Mouse (Mus musculus) lung, adult 2 months (tissue): ENCODE data around the gene Gm49388. TPM values are rescaled to one million over a fixed set of nuclear protein-coding genes. Genes with fewer than 3 reads are reported as not detected.
A peak's percentile ranks its signal among the peaks of the same experiment; 100 is the strongest.
"Not testable (repeated sequence)": the region's sequence is repeated elsewhere in the genome, so short reads cannot be mapped to it uniquely, and the experiment has no call there.

Source experiments
- DNase-seq: peaks from one replicate; pipeline ENCODE4 v3.0.0; 2022
- H3K4me1 ChIP-seq: fragments of 200-500 bp; 2 replicates; pipeline ENCODE4 v1.6.1; 2011; ENCODE audit warnings: low read length; ENCODE audit not compliant: control insufficient read depth, insufficient read depth
- H3K4me3 ChIP-seq: fragments of 200-500 bp; replicated peaks from 2 replicates; pipeline ENCODE3; 2011; ENCODE audit warnings: low read depth, mild to moderate bottlenecking, control low read depth, low read length; ENCODE audit errors: extremely low read depth
- CTCF ChIP-seq: fragments of 200-500 bp; IDR thresholded peaks from 2 replicates; pipeline ENCODE4 v1.5.1; 2011; ENCODE audit warnings: mild to moderate bottlenecking, low read length, control low read depth; ENCODE audit not compliant: insufficient read depth
- POLR2A ChIP-seq: fragments of 200-500 bp; IDR thresholded peaks from 2 replicates; pipeline ENCODE4 v1.6.1; 2011; ENCODE audit warnings: low read depth, mild to moderate bottlenecking, control low read depth, low read length, borderline replicate concordance; ENCODE audit errors: extremely low read depth
- WGBS: fragments of 180-500 bp; shearing (Covaris S2); methylation state at CpG from one replicate; pipeline ENCODE4 v1.1.7; 2018; 5-methylcytosine and 5-hydroxymethylcytosine counted together
- polyA plus RNA-seq: library from polyadenylated mRNA; depleted of rRNA; stranded (reverse); fragments of >200 nt; gene quantifications from 2 replicates; pipeline ENCODE4 v1.2.3, GENCODE M21; 2012; rRNA removed

Gene Gm49388
- polyA plus RNA-seq, 1 experiment: not detected

DNA sequence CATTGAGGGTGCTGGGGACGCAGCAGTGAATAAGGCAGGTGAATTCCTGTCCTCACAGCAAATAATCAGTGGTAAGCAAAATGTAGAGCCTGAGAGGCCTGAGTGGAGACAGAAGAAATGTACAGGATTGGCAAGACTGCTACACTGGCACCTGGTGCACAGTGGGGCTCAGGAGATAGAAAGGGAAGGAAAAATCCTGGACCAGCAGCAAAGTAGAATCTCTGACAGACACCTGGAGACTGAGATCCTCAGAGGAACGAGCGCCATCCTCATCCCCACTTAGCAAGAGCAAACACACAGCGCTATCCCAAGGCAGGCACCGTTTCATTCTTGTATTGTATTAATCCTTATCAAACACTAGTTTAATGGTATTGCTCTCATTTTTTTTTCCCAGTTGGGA lies 52.1 kb downstream of the Gm49388 start:
- no peak overlapping the region for H3K4me3 ChIP-seq
- peaks cover 6% of the 10 kb centered on the region for H3K4me1 ChIP-seq
- WGBS: 83% methylated on average over 5 of the region's 5 CpGs
- no peak for DNase-seq
- no peak for TF ChIP-seq CTCF
- TF ChIP-seq POLR2A: no peak

DNA sequence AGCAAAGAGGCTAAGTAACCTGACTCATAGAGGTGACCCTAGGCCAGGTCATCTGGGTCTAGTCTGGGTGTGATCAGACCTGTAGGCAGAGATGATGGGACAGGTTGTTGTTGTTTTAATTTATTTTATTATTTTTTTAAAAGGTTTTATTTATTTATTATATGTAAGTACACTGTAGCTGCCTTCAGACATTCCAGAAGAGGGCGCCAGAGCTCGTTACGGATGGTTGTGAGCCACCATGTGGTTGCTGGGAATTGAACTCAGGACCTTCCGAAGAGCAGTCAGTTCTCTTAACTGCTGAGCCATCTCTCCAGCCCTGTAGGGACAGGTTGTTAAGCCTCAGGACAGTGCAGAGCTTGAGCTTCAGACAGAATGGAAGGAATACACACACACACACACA lies 52.5 kb downstream of the Gm49388 start:
- 69% methylated on average over 4 of the region's 4 CpGs for WGBS
- not testable (repeated sequence) for H3K4me3 ChIP-seq, H3K4me1 ChIP-seq, DNase-seq

GRCm38 (mm10) chr7:127840031-127840430 lies 54.6 kb downstream of the Gm49388 start:
- not testable (repeated sequence) for H3K4me1 ChIP-seq, H3K4me3 ChIP-seq, DNase-seq
- 76% methylated on average over 2 of the region's 2 CpGs for WGBS

DNA sequence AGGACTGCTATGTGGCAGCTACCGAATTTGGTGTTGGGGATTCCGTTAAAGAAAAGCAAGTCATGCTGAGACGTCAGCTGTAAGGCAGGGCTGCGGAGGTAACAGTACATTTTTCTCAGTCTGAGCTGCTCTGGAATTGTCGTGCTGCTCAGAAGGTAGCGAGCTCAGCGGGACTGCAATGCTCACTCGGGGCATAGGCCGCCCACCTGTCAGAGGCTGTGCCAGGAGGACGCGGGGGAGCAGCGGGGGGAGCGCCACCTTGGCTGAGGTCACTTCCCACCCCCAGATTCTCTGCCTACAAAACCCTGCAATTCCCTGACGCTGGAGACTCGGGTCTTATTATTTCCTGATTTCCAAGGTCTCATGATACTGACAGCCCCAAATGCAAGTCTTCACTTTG lies 55.5 kb downstream of the Gm49388 start:
- no peak for DNase-seq
- 3% methylated on average over 15 of the region's 15 CpGs for WGBS
- Histone ChIP-seq H3K4me3 (peak overlapping the region; percentile 73), H3K4me1 (peaks cover 6% of the 10 kb centered on the region)
- no peak; the same call in 1 of the 2 replicates for TF ChIP-seq POLR2A
- no peak for TF ChIP-seq CTCF

- TF ChIP-seq POLR2A (peak; percentile 72; the same call in 1 of the 2 replicates), CTCF (no peak)
- Histone ChIP-seq H3K4me3 (peak overlapping the region; percentile 97), H3K4me1 (peaks cover 6% of the 10 kb centered on the region)
- DNase-seq: peak; percentile 91
- WGBS: under 1% methylated on average over 46 of the region's 46 CpGs
Measured at GRCm38 (mm10) chr7:127841340-127842000, 56.1 kb downstream of the Gm49388 start.

DNA sequence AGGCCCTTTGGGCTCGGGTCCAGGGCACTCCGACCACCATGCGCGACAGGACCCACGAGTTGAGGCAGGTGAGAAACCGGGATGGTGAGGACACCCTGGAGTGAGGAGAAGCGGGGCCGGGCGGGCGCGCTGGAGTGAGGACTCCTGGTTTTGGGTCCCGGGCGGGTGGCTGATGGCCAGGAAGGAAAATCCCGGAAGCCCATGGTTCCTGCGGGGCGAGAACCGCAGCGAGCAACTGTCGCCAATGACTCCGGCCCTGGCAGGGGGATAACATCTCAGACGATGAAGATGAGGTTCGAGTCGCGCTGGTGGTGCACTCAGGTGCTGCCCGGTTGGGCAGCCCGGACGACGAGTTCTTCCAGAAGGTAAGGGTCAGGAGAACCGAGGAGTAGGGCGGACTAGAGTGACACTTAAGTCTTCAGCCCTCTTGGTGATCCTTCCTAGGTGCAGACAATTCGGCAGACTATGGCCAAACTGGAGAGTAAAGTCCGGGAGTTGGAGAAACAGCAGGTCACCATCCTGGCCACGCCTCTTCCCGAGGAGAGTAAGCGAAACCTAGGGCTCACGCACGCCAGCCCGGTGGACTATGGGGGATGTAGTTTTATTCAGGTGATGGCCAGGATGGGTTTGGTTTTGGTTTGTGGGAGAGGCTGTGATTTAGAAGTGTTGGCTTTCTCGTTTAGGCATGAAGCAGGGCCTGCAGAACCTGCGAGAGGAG lies 56.8 kb downstream of the Gm49388 start:
- H3K4me3 ChIP-seq: peak overlapping the region; percentile 97
- DNase-seq: peak; percentile 77
- WGBS: under 1% methylated on average over 40 of the region's 40 CpGs
- H3K4me1 ChIP-seq: peaks cover 6% of the 10 kb centered on the region
- TF ChIP-seq POLR2A (peak; percentile 90; the same call in 1 of the 2 replicates), CTCF (no peak)

- TF ChIP-seq POLR2A: no peak
- no peak for TF ChIP-seq CTCF
- WGBS: 51% methylated on average over 6 of the region's 6 CpGs
- Histone ChIP-seq H3K4me3 (no peak overlapping the region), H3K4me1 (peaks cover 5% of the 10 kb centered on the region)
- DNase-seq: no peak
Measured at GRCm38 (mm10) chr7:127849973-127850875, 64.8 kb downstream of the Gm49388 start.

DNA sequence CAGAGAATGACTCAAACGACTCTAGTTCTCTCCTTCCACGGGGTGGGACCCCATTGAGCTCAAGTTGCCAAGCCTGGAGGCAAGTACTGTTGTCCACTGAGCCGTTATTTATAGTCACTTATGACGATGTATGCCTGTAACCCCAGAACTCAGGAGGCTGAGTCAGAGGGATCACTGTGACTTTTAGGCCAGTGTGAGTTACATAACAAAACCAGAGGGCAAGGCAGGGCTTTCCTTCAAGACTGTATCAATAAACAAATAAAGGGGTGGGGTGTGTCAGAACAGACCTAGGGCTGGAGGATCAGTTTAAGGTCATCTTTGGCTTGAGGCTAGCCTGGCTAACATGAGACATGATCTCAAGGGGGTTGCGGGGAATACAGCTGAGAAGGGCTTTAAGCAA lies 65.5 kb downstream of the Gm49388 start:
- Histone ChIP-seq H3K4me3 (no peak overlapping the region), H3K4me1 (peaks cover 5% of the 10 kb centered on the region)
- no peak for TF ChIP-seq CTCF
- TF ChIP-seq POLR2A: no peak
- no peak for DNase-seq
- WGBS: 34% methylated on average over 5 of the region's 5 CpGs

Other genes starting within 250 kb of the Gm49388 start
- 1.7 and 4.2 TPM in 2 replicates for gene Tmem265, start 224.2 kb upstream of the Gm49388 start, polyA plus RNA-seq
- 54.9 and 70.9 TPM in 2 replicates for gene Phkg2, start 212.3 kb upstream of the Gm49388 start, polyA plus RNA-seq
- 14.0 and 16.5 TPM in 2 replicates for gene Ccdc189, start 197.0 kb upstream of the Gm49388 start, polyA plus RNA-seq
- 26.1 and 32.8 TPM in 2 replicates for gene Rnf40, start 196.8 kb upstream of the Gm49388 start, polyA plus RNA-seq
- 13.9 and 15.4 TPM in 2 replicates for gene Zfp629, start 169.8 kb upstream of the Gm49388 start, polyA plus RNA-seq
- 22.0 and 26.8 TPM in 2 replicates for gene Bcl7c, start 76.7 kb upstream of the Gm49388 start, polyA plus RNA-seq
- gene Ctf1, start 72.9 kb upstream of the Gm49388 start, polyA plus RNA-seq: 20.1 and 21.1 TPM in 2 replicates
- gene Ctf2, start 53.4 kb upstream of the Gm49388 start, polyA plus RNA-seq: not detected in 2 replicates
- gene Fbxl19, start 41.1 kb upstream of the Gm49388 start, polyA plus RNA-seq: 25.9 and 27.3 TPM in 2 replicates
- gene Orai3, start 15.8 kb upstream of the Gm49388 start, polyA plus RNA-seq: 39.1 and 45.6 TPM in 2 replicates
- gene Setd1a, start 8.9 kb upstream of the Gm49388 start, polyA plus RNA-seq: 10.8 and 15.6 TPM in 2 replicates
- 79.4 and 81.7 TPM in 2 replicates for gene Hsd3b7, start 15.0 kb downstream of the Gm49388 start, polyA plus RNA-seq
- gene Stx4a, start 38.7 kb downstream of the Gm49388 start, polyA plus RNA-seq: 63.5 and 77.9 TPM in 2 replicates
- 5.1 and 7.6 TPM in 2 replicates for gene Stx1b, start 38.9 kb downstream of the Gm49388 start, polyA plus RNA-seq
- gene Zfp646, start 90.6 kb downstream of the Gm49388 start, polyA plus RNA-seq: 22.0 and 23.4 TPM in 2 replicates
- 6.0 and 6.7 TPM in 2 replicates for gene Zfp668, start 91.2 kb downstream of the Gm49388 start, polyA plus RNA-seq
- gene Prss53, start 105.4 kb downstream of the Gm49388 start, polyA plus RNA-seq: 3.4 and 5.0 TPM in 2 replicates
- gene Gm21974, start 109.8 kb downstream of the Gm49388 start, polyA plus RNA-seq: not detected in 2 replicates
- gene Vkorc1, start 110.0 kb downstream of the Gm49388 start, polyA plus RNA-seq: 176 and 201 TPM in 2 replicates
- 72.7 and 94.7 TPM in 2 replicates for gene Bckdk, start 118.5 kb downstream of the Gm49388 start, polyA plus RNA-seq
- gene Kat8, start 126.9 kb downstream of the Gm49388 start, polyA plus RNA-seq: 10.4 and 12.5 TPM in 2 replicates
- gene Prss8, start 144.5 kb downstream of the Gm49388 start, polyA plus RNA-seq: 157 and 158 TPM in 2 replicates
- gene Prss36, start 161.1 kb downstream of the Gm49388 start, polyA plus RNA-seq: 14.6 and 17.5 TPM in 2 replicates
- gene Fus, start 181.8 kb downstream of the Gm49388 start, polyA plus RNA-seq: 221 and 299 TPM in 2 replicates
- gene Pycard, start 208.3 kb downstream of the Gm49388 start, polyA plus RNA-seq: 28.0 and 66.7 TPM in 2 replicates
- 5.1 and 15.4 TPM in 2 replicates for gene Trim72, start 218.3 kb downstream of the Gm49388 start, polyA plus RNA-seq